Mouse (Mus musculus) G1E (cell line): ENCODE results near the gene Gm45713. TPM values are rescaled to one million over a fixed set of nuclear protein-coding genes. Genes with fewer than 3 reads are reported as not detected.
A peak's percentile ranks its signal among the peaks of the same experiment; 100 is the strongest.

ENCODE experiments used
- ATAC-seq: 2 replicates; pipeline ENCODE4 v1.8.0; 2016; ENCODE audit warnings: mild to moderate bottlenecking; ENCODE audit not compliant: insufficient number of reproducible peaks, poor library complexity, low FRiP score, severe bottlenecking; ENCODE audit errors: extremely low read depth
- DNase-seq: peaks from one replicate; pipeline ENCODE4 v3.0.0; 2012; ENCODE audit warnings: low spot score
- H3K27me3 ChIP-seq: 2 replicates; pipeline ENCODE4 v1.6.1; 2012; ENCODE audit warnings: mild to moderate bottlenecking, low read length, inconsistent platforms; ENCODE audit not compliant: insufficient read depth
- H3K36me3 ChIP-seq: replicated peaks from 2 replicates; pipeline ENCODE3; 2012; ENCODE audit warnings: mild to moderate bottlenecking, inconsistent platforms
- H3K4me1 ChIP-seq: 2 replicates; pipeline ENCODE4 v1.6.1; 2012; ENCODE audit warnings: low read depth, low read length, inconsistent platforms, mixed read lengths; ENCODE audit not compliant: insufficient read depth
- H3K4me3 ChIP-seq: 2 replicates; pipeline ENCODE4 v1.5.1; 2012; ENCODE audit warnings: low read depth, mild to moderate bottlenecking, inconsistent platforms, low read length, moderate library complexity, mixed read lengths
- H3K9me3 ChIP-seq: replicated peaks from 2 replicates; pipeline ENCODE4 v1.6.1; 2012; ENCODE audit warnings: inconsistent platforms
- CTCF ChIP-seq: IDR thresholded peaks from 2 replicates; pipeline ENCODE4 v1.5.1; 2012; ENCODE audit warnings: low read depth, low read length, inconsistent platforms, mixed read lengths
- GATA1 ChIP-seq: IDR thresholded peaks from 2 replicates; pipeline ENCODE4 v1.6.1; 2012; ENCODE audit warnings: borderline replicate concordance, low read length, inconsistent platforms, mixed read lengths
- GATA2 ChIP-seq: IDR thresholded peaks from 2 replicates; pipeline ENCODE4 v1.6.1; 2012; ENCODE audit warnings: low read depth, low read length, inconsistent platforms, borderline replicate concordance
- POLR2AphosphoS5 ChIP-seq: IDR thresholded peaks from 2 replicates; pipeline ENCODE4 v1.6.1; 2012; ENCODE audit warnings: low read depth, low read length, inconsistent platforms; ENCODE audit not compliant: insufficient replicate concordance
- TAL1 ChIP-seq: conservative IDR thresholded peaks from 2 replicates; pipeline ENCODE4 v1.6.1; 2012; ENCODE audit warnings: low read depth, low read length, inconsistent platforms, mixed read lengths
- polyA plus RNA-seq: library from polyadenylated mRNA; stranded (reverse); fragments of >175 nt; gene quantifications from 2 replicates; pipeline ENCODE4 v1.2.3, GENCODE M21; 2012
- total RNA-seq, 2 experiments: library from RNA; stranded (forward) in 1 of 2; stranded (reverse) in 1 of 2; fragments of 200-1000 nt in 1 of 2; fragments of >200 nt in 1 of 2; fragmentation: Nextera tagmentation in 1 of 2; gene quantifications; 2 replicates each; pipeline ENCODE4 v1.2.3; 2014 to 2017

Gene Gm45713
- total and polyA plus RNA-seq, 3 experiments: 0.16 to 1.3 TPM; not detected in 1

DNA sequence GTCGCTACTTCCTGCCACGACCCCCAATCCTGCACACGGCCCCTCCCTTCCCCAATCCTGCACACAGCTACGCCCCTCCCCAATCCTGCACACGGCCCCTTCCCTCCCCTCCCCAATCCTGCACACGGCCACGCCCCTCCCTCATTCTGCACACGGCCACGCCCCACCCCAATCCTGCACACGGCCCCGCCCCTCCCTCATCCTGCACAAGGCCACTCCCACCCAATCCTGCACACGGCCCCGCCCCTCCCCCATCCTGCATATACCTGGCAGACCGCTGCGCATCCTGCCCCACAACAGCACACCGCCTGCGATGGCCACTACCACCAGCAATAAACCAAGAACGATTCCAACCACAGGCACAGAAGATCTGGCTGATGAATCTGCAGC is 42.5 kb downstream of the Gm45713 start:
- H3K4me1 ChIP-seq: peaks cover 51% of the 10 kb centered on the region

GRCm38 (mm10) chr7:45092828-45093515 is 43.1 kb downstream of the Gm45713 start:
- no peaks in the 10 kb centered on the region for H3K9me3 ChIP-seq
- H3K36me3 ChIP-seq: no peaks in the 10 kb centered on the region
- no peak overlapping the region for H3K4me3 ChIP-seq
- ATAC-seq (no peak), DNase-seq (no peak)
- H3K4me1 ChIP-seq: peaks cover 52% of the 10 kb centered on the region
- peaks cover 36% of the 10 kb centered on the region for H3K27me3 ChIP-seq
- TF ChIP-seq GATA2: no peak
- no peak for TF ChIP-seq POLR2AphosphoS5
- no peak for TF ChIP-seq GATA1
- TF ChIP-seq TAL1: no peak
- no peak for TF ChIP-seq CTCF

More for the DNA sequence above, 42.5 kb downstream of the Gm45713 start:
- H3K36me3 ChIP-seq: no peaks in the 10 kb centered on the region
- peaks cover 33% of the 10 kb centered on the region for H3K27me3 ChIP-seq
- no peak for DNase-seq
- ATAC-seq: no peak
- H3K4me3 ChIP-seq: no peak overlapping the region
- TF ChIP-seq CTCF (no peak), TAL1 (no peak), POLR2AphosphoS5 (no peak), GATA1 (no peak), GATA2 (no peak)
- H3K9me3 ChIP-seq: no peaks in the 10 kb centered on the region

DNA sequence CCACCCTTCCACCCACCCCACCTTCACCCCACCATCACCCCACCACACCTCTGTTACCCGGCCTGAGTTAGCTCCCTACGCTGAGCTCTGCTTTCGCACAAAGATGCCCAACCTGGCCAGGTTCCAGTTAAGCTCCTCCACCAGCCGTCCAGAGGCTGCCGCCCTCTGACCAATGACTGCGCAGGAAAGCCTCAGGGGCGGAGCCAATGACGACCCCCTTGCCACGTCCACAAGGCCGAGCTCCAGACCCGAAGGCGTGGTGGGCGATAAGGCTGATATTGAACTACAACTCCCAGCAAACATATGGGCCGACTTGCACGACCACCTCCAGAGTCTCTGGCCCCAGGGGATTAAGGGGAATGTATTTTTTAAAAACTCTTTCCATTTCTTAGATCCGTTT is 44.0 kb downstream of the Gm45713 start, which contains the start of gene Rcn3:
TSS of gene Rcn3 (minus strand) at position 174 of the 400 bp plus-strand sequence.
- Histone ChIP-seq H3K4me3 (peak within 1 kb of the TSS; percentile 56; the same call in 1 of the 2 replicates), H3K36me3 (no peaks in the 10 kb centered on the region), H3K27me3 (peaks cover 44% of the 10 kb centered on the region), H3K9me3 (no peaks in the 10 kb centered on the region), H3K4me1 (peaks cover 46% of the 10 kb centered on the region)
- TF ChIP-seq CTCF: no peak
- TF ChIP-seq GATA1: no peak
- TF ChIP-seq POLR2AphosphoS5: no peak
- no peak for TF ChIP-seq GATA2
- TF ChIP-seq TAL1: no peak
- DNase-seq (peak; percentile 40), ATAC-seq (no peak)

DNA sequence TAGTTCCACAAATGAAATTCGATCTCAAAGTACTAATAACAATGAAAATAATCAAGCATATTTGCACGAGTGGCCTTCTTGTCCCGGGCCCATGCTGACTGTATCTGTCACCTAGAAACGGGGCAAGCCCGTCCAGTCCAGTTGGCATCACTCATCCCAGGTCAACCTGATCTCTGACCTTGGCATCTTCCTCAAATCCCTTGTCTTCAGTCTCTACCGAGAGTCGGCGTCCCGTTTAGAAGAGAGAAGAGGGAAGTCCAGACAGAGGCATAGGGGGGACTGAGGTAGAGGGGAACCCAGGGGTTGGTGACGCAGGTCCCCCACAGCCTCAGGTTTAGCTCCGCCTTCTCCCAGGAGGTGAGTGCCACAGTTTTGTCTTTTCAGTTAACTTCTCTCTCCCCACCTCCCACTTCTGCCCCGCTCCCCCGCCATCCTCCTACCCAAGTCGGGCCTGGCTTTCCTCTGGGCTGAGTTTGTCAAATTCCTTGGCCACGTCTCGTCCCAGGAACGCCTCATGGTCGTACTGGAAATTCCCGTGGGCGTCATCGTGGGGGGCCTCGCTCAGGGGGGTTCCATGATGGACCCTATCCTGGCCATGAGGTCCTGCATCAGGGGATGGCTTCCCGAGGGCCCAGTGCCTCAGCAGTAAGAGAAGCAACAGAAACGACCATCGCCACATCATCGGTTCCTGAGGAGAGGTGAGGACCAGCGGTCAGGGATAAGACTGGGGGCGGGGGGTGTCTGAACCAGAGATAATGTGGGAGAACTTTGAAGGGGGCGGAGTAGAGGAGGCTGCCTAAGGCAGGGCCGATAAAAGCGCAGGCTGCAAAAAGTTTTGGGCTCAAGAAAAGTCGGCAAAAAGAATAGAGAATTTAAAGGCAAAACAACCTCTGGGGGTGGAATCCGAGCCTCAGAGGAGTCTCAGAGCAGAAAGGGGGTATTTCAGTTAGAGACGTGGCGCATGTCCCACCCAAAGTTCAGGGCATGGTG is 44.7 kb downstream of the Gm45713 start:
- TF ChIP-seq GATA2: no peak
- TF ChIP-seq CTCF: no peak
- TF ChIP-seq TAL1: no peak
- no peak for TF ChIP-seq POLR2AphosphoS5
- TF ChIP-seq GATA1: no peak
- Histone ChIP-seq H3K4me1 (peaks cover 46% of the 10 kb centered on the region), H3K27me3 (peaks cover 44% of the 10 kb centered on the region), H3K9me3 (no peaks in the 10 kb centered on the region), H3K4me3 (peak overlapping the region; percentile 56; the same call in 1 of the 2 replicates), H3K36me3 (no peaks in the 10 kb centered on the region)
- ATAC-seq (no peak), DNase-seq (no peak)

- TF ChIP-seq GATA1: no peak
- no peak for TF ChIP-seq GATA2
- no peak for TF ChIP-seq CTCF
- TF ChIP-seq TAL1: no peak
- no peak for TF ChIP-seq POLR2AphosphoS5
- Histone ChIP-seq H3K9me3 (peaks cover 3% of the 10 kb centered on the region), H3K36me3 (no peaks in the 10 kb centered on the region), H3K4me3 (no peak overlapping the region), H3K27me3 (peaks cover 45% of the 10 kb centered on the region), H3K4me1 (peaks cover 49% of the 10 kb centered on the region)
- ATAC-seq: no peak
- DNase-seq: no peak
Measured at GRCm38 (mm10) chr7:45090251-45090977, 45.6 kb downstream of the Gm45713 start.

- TF ChIP-seq CTCF: no peak
- no peak for TF ChIP-seq GATA1
- no peak for TF ChIP-seq GATA2
- TF ChIP-seq POLR2AphosphoS5: no peak
- no peak for TF ChIP-seq TAL1
- DNase-seq (no peak), ATAC-seq (no peak)
- H3K36me3 ChIP-seq: no peaks in the 10 kb centered on the region
- H3K4me1 ChIP-seq: peaks cover 38% of the 10 kb centered on the region
- peak overlapping the region; percentile 13; the same call in 1 of the 2 replicates for H3K4me3 ChIP-seq
- H3K9me3 ChIP-seq: peaks cover 3% of the 10 kb centered on the region
- H3K27me3 ChIP-seq: peaks cover 41% of the 10 kb centered on the region
Measured at GRCm38 (mm10) chr7:45088597-45088996, 47.4 kb downstream of the Gm45713 start.
